ENCODE assay signal across 8 mouse cellular contexts in the genomic region with DNA sequence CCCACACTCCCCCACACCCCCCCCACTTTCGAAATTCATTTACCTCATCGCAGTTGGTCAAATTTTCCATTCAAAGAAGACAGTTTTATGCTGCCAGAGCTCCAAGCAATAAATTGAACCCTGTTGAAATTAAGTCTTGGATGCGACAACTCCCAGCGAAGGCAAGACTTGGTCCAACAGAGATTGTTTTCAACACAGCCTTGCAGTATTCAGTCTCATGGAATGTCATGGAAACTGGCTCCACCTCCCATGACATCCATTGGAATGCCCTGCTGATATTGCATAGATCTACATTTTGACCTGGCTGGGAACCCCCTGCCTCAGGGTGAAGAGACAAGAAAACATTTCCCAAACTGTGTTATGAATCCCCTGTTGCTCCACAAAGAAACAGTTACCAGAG. TPM values are rescaled to one million over a fixed set of nuclear protein-coding genes. Genes with fewer than 3 reads are reported as not detected.
DNase-seq lines count a peak whose midpoint lies in the region; ATAC-seq and TF ChIP-seq lines count a peak whose summit lies in the region.

TSS of gene Man1a (minus strand) at position 190 of the 400 bp plus-strand sequence.

- H3K4me1 ChIP-seq in embryonic facial prominence, embryonic 10.5 days: peaks cover 21% of the 10 kb centered on the region
- peaks cover 3% of the 10 kb centered on the region; the same call in 1 of the 2 replicates for H3K4me1 ChIP-seq in kidney, postnatal 0 days (replicated peaks; ENCODE audit: insufficient read depth, low read length)
- peaks cover 10% of the 10 kb centered on the region for H3K4me1 ChIP-seq in lung, postnatal 0 days (ENCODE audit: insufficient read depth, low read depth, low read length)

- H3K9ac ChIP-seq in kidney, postnatal 0 days (ENCODE audit: low read depth, low read length): peak within 1 kb of the TSS; percentile 69
- H3K9ac ChIP-seq in lung, postnatal 0 days (replicated peaks; ENCODE audit: low read depth): peak within 1 kb of the TSS; percentile 63

- H3K36me3 ChIP-seq in embryonic facial prominence, embryonic 10.5 days (replicated peaks): no peaks in the 10 kb centered on the region
- no peaks in the 10 kb centered on the region for H3K36me3 ChIP-seq in kidney, postnatal 0 days (ENCODE audit: insufficient read depth, low read length)
- no peaks in the 10 kb centered on the region for H3K36me3 ChIP-seq in lung, postnatal 0 days (ENCODE audit: insufficient read depth, low read length)

- H3K27me3 ChIP-seq in embryonic facial prominence, embryonic 10.5 days (replicated peaks; ENCODE audit: low read depth, poor library complexity, severe bottlenecking): peaks cover 23% of the 10 kb centered on the region
- H3K27me3 ChIP-seq in kidney, postnatal 0 days (ENCODE audit: insufficient read depth, low read length): no peaks in the 10 kb centered on the region
- H3K27me3 ChIP-seq in lung, postnatal 0 days (replicated peaks; ENCODE audit: insufficient read depth, low read length): no peaks in the 10 kb centered on the region; the same call in 1 of the 2 replicates

- no peak for ATAC-seq in kidney, postnatal 0 days (replicated peaks; ENCODE audit: low FRiP score, low read depth)
- no peak for ATAC-seq in lung, postnatal 0 days

- peak; percentile 5 for DNase-seq in ovary, postnatal 36 days (ENCODE audit: low spot score)
- no peak for DNase-seq in ovary, adult 18-20 months (ENCODE audit: low spot score)
- DNase-seq in embryonic facial prominence, embryonic 10.5 days (ENCODE audit: low spot score): peak; percentile 24
- peak; percentile 49 to 55 for DNase-seq in heart, adult 9 months (ENCODE audit: low spot score in 2 of 2)
- DNase-seq in kidney, postnatal 0 days (ENCODE audit: low spot score): peak; percentile 41
- DNase-seq in lung, postnatal 0 days (ENCODE audit: low spot score): peak; percentile 40
- peak; percentile 41 for DNase-seq in retina, postnatal 1 day
- DNase-seq in testis, postnatal 14 days (ENCODE audit: low spot score): no peak

- TF ChIP-seq EP300 in lung, postnatal 0 days (IDR thresholded peaks at IDR 0.05): no peak

- peak within 1 kb of the TSS; percentile 100 for H3K4me2 ChIP-seq in kidney, postnatal 0 days (ENCODE audit: low read length)
- H3K4me2 ChIP-seq in lung, postnatal 0 days (replicated peaks; ENCODE audit: low read depth, low read length): peak within 1 kb of the TSS; percentile 99

- no peaks in the 10 kb centered on the region for H3K9me3 ChIP-seq in embryonic facial prominence, embryonic 10.5 days
- no peaks in the 10 kb centered on the region for H3K9me3 ChIP-seq in kidney, postnatal 0 days (replicated peaks; ENCODE audit: low read length)
- H3K9me3 ChIP-seq in lung, postnatal 0 days (ENCODE audit: low read length): no peaks in the 10 kb centered on the region

- WGBS in embryonic facial prominence, embryonic 10.5 days: 9% methylated on average over 4 of the region's 4 CpGs
- WGBS in kidney, postnatal 0 days: 2% methylated on average over 4 of the region's 4 CpGs
- WGBS in lung, postnatal 0 days: 12% methylated on average over 4 of the region's 4 CpGs

- peak within 1 kb of the TSS; percentile 84 for H3K4me3 ChIP-seq in embryonic facial prominence, embryonic 10.5 days
- H3K4me3 ChIP-seq in kidney, postnatal 0 days (replicated peaks; ENCODE audit: low read depth, low read length): peak within 1 kb of the TSS; percentile 78
- H3K4me3 ChIP-seq in lung, postnatal 0 days (ENCODE audit: low read depth, low read length): peak within 1 kb of the TSS; percentile 78

- no peak for TF ChIP-seq CTCF in kidney, postnatal 0 days (IDR thresholded peaks at IDR 0.05; ENCODE audit: low read depth)
- TF ChIP-seq CTCF in lung, postnatal 0 days (IDR thresholded peaks at IDR 0.05): no peak

- H3K27ac ChIP-seq in embryonic facial prominence, embryonic 10.5 days (replicated peaks): peak within 1 kb of the TSS; percentile 78
- 0 out of 2 replicates have a peak within 1 kb of the TSS, but pooled peaks have one; percentile 44 for H3K27ac ChIP-seq in kidney, postnatal 0 days
- H3K27ac ChIP-seq in lung, postnatal 0 days (ENCODE audit: low read length): peak within 1 kb of the TSS; percentile 54; the same call in 1 of the 2 replicates

RNA-seq across cellular contexts. Expression of gene Man1a, which starts in this region (rescaled TPM):
- polyA plus RNA-seq in embryonic facial prominence, embryonic 10.5 days (2016; fragmentation: Nextera tagmentation; extraction: Ambion mirVana): 1.7 and 1.9 TPM in 2 replicates
- polyA plus RNA-seq in kidney, postnatal 0 days (2015; fragmentation: Nextera tagmentation; extraction: Ambion mirVana): 8.7 and 10.3 TPM in 2 replicates
- polyA plus RNA-seq in lung, postnatal 0 days (2015; fragmentation: Nextera tagmentation; extraction: Ambion mirVana): 6.6 and 6.9 TPM in 2 replicates

Comparison
In these comparisons a context has a peak if more than half of its experiments do, and no peak if none do; other contexts are left out.
1. DNase-seq: peak in ovary, postnatal 36 days (single experiment), embryonic facial prominence, embryonic 10.5 days (single experiment), heart, adult 9 months (2 of 2), kidney, postnatal 0 days (single experiment), lung, postnatal 0 days (single experiment) and retina, postnatal 1 day (single experiment); none in ovary, adult 18-20 months (single experiment) and testis, postnatal 14 days (single experiment).
2. Peak in every context shown above with its lines, with median percentiles within 50 percentile points of each other: H3K27ac ChIP-seq and H3K4me3 ChIP-seq.